Mouse (Mus musculus) cerebellum, adult 11 months (tissue): ENCODE results near the gene Rbfox3.

Experiments used
- DNase-seq: peaks from one replicate; pipeline ENCODE4 v3.0.0; 2022

The Rbfox3 gene

DNA sequence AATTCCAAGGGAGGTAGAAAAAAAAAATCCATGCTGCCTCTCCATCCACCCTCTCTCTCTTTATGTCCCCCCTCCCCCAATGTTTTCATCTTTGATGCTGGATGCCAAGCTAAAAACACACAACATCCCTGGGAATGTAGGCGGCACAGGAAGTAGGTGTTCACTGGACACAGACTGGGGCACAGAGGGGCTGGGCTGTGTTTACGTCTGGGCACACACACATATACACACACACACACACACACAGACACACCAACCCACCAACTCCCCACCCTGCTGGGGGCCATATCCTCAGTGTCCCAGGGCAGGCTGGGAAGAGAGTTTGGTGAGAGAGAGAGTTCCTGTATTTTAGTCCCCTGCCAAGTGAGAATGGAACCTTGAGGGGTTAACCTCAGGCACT is 417.9 kb downstream of the Rbfox3 start:
- no peak for DNase-seq

DNA sequence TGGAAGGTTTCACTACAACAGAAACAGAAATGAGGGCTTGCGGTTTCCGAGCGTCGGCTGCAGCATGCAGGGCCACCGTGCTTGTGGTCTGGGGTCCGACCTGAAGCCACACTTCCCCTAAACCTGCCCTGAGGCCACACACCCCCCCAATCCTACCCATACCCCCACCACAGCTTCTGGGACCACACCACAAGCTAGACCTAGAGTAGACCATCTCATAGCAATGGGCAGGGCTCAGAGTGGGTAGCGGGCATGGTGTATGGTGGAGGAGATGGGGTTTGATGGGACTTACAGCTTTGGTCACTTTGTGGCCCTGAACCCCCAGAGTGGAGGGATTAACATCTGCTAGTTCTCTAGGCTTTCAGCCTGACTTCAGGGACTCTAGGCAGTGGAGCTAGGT is 420.2 kb downstream of the Rbfox3 start:
- no peak for DNase-seq

DNA sequence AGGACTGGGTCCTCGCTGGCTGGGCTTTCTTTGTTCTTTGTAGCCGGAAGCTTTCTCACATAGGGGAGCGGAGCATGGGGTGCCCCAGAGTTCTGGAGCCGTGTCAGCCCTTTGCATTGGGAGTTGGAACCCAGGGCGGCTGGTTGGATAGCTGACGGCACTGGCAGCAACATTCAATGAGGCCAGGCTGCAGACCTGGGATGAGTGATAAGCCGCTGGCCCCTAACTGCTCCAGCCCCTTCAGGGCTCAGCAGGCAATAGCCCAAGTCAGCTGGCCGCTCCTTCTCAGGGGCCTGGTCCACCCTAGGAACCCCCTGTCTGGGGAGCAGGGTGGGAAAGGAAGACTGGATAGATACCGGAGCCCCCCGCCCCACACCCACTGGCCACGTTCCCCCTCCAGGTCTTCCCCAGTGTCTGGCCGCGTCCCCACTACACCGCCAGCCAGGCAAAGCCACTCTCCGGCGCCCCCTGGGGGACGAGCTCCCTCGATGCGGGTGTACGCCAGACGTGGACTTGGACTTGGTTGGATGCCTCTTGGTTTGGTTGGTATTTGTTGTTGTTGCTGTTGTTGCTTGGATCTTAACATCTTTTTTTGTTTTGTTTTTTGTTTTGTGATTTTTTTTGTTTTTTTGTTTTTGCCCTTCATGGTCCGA is 420.7 kb downstream of the Rbfox3 start:
- DNase-seq: peak; percentile 52

DNA sequence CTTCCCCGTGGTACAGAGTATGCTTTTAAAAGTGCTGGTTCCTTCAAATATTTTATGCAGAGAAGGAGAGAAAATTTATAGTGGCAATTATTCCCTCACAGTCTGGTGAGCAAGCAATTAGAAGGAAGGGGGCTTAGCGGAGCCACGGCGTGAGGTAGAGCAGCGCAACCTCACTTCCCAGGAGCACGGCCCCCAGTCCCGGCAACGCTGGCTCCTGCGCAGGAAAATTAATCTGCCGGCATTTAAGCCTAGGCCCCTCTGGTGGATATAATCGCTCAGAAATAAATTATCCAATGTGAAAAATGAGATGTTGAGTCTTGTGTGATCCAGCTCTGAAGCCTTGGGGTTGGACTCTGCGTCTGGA is 422.5 kb downstream of the Rbfox3 start:
- DNase-seq: no peak

DNA sequence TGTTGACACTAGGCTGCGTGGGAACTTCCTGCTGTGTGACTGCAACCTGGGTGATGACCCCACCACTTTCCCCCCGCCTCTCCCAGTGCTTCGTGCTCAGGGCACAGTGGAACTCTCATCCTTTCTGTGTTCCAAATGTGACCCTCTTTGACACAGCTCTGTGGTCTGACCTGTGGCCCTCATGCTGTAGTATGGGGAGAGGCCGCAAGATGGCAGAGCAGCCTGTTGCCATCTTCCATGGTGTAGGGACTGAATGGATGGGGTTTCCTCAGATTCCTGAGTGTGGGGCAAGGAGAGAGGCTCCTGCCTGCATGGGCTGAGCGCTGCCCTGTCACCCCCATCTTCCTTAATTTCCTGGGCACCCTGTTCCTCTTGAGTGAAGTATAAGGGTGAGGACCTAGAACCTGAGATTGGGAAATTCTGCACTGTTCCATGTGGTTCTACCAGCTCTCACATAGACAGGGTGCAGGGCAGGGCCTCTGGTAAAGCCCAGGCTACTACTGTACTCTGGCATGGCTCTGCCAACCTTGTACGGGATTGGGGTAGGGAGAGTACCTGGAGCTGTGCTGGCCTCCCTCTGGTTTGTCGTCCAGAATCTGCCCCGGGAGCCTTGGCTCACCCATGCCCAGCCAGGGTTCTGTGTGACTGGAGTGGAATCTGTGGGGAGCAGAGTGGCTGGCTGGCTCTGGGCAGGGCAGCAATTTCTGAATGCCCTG is 423.0 kb downstream of the Rbfox3 start:
- no peak for DNase-seq

DNA sequence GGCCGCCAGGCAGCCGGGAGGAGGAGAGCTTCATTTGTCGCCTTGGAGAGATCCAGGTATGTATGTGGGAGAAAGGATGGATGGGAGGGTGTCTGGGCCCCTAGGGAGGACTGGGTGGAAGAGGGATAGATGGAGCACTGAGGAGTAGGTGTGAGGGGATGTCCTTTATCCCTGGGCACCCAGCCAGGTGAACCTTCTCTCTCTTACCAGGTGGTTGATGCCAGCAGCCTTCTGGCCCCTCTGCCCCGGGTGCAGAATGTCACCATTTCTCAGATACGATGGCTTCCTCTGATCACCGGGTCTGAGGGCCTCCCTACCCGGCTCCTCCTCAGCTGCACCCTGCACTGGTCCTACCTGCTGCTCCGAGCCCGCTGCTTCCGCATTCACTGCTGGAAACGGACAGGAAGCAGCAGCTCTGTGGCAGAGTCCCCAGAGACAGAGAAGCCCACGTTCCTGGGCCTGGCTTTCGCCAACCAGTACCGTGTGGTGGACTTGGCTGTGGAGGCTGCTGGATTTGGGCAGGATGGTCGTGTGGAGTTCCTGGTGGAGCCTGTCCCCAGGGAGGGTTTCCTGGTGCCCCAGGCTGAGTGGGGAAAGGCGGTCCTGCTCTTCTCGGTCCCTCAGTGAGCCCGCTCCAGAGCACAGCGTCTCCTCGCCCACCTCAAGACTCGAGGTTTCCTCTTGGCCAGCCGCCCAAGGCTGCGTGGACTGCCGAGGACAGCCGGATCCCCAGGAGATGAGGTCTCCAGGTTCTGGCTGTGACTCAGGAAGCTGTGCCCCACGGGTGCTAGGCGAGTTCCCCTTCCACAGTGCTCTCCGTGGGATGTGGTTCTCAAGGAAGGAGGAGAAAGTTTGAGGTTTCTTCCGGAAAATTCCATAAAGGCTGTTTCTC is 424.3 kb downstream of the Rbfox3 start:
- peak; percentile 40 for DNase-seq

DNA sequence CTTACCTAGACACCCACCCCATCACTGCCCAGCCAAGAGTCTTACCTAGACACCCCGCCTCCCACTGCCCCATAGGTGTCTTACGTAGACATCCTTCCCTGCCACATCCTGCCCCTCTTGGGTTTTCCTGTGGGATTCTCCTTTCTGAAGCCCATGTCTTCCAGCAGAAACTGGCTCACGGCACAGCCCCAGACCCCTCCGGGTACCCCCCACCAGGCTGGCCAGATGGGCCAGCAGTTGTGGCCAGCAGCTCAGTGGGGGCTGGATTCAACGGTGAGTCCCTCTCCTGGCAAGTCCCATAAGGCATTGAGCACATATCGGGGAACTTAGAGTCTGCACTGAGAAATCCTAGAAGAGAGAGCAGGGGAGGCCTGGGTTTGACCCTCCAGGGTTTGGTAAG is 425.1 kb downstream of the Rbfox3 start:
- no peak for DNase-seq

DNA sequence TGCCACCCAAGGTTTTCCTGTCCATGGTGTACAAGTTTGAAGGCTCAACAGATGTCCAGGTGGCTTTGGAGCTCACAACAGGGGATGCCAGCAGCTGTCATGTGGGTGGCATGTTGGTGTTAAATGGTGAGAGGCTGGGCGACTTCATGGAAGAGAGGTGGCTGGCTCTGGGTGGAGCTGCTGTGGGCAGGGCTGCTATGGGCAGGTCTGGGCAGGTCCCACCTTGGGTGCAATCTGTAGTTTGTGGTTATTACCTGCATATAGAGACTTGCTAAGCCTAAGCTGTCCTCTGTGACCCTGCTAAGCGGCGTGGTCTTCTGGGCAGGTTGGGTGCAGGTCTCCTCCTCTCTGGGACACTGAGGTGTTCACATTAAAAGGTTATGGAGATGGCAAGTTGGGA is 425.6 kb downstream of the Rbfox3 start:
- no peak for DNase-seq

DNA sequence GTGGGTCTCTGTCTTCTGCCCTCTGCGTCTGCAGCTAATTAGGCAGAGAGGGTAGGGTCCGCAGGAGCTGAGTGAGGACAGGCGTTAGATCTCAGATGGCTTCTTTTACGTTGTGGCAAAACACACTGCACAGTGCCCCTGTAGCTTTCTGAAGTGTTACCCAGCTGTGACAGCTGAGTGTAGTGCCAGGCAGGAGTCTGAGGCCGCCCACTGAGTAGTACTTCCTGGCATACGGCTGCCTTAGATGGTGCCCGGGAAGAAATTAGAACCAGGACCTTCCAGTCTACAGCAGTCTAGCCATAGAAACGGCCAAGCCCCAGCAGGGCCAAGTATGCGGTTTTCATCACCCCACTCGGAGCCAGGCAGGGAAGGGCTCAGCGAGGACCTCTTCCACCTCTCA is 426.1 kb downstream of the Rbfox3 start:
- DNase-seq: no peak

DNA sequence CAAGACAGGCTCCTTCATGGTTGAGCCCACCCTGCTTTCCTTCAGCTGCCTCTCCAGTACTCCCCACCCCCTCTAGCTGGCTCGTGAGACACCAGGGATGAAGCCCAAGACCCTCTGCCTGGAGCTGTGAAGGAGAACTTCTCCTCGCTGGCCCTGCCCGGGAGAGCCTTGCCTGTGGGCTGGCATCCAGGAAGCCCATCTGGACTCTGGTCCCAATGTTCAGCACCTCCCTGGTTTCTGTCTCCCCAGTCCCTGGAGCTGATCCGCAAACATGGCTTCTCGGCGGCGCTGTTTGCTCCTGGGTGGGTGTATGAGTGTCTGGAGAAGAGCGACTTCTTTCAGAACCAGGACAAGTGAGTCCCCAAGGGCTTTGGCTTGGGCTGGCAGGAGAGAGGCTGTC is 427.2 kb downstream of the Rbfox3 start:
- peak; percentile 61 for DNase-seq

DNA sequence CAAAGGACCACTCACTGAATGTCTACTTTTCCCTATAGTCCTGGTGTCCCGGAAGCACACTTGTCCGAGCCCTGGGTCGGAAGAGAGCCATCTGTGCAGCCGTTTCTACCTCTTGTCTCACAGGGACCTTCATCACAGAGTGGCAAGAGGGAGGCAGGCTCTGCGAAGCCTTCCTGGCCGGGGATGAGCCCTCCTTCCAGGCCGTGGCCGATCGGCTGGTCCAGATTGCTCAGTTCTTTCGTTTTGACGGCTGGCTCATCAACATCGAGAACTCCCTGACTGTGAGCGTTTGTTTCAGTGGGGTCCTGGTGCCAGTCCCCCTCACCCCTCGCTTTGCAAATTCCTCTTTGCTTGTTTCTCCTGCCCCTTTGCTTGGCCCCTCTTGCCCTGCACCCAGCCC is 429.6 kb downstream of the Rbfox3 start:
- no peak for DNase-seq

DNA sequence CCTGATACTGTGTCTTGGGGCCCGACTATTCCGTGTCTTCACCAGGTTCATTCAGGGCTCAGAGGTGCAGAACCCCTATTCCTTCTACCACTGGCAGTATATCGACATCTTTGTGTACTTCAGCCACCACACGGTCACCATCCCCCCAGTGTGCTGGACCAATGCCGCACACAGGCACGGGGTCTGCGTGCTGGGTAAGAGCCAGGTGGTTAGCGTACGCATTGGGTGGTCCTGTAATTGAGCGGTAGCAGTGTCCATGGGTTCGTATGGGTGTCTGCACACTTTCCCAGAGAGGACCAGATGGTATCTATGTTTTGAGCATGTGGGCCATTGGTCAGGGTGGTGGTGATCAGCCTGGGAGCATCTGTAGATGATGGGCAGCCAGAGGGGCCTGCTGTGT is 430.2 kb downstream of the Rbfox3 start:
- DNase-seq: no peak

DNA sequence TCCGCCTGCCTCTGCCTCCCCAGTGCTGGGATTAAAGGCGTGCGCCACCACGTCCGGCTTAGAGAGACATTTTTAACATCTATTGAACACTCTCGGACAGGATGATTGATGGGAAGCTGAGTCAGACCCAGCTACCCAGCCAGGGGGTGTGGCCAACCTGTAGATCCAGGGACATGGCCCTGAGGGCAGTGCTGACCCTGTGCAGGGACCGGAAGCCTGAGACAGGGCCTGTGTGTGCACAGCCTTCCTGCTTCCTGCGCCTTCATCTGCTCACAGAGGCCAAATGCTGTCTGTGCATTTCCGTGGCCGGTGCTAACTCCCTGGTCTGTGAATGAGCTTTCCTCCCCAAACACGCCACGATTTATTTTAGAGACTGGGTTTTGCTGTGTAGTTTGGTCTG is 431.6 kb downstream of the Rbfox3 start:
- no peak for DNase-seq

DNA sequence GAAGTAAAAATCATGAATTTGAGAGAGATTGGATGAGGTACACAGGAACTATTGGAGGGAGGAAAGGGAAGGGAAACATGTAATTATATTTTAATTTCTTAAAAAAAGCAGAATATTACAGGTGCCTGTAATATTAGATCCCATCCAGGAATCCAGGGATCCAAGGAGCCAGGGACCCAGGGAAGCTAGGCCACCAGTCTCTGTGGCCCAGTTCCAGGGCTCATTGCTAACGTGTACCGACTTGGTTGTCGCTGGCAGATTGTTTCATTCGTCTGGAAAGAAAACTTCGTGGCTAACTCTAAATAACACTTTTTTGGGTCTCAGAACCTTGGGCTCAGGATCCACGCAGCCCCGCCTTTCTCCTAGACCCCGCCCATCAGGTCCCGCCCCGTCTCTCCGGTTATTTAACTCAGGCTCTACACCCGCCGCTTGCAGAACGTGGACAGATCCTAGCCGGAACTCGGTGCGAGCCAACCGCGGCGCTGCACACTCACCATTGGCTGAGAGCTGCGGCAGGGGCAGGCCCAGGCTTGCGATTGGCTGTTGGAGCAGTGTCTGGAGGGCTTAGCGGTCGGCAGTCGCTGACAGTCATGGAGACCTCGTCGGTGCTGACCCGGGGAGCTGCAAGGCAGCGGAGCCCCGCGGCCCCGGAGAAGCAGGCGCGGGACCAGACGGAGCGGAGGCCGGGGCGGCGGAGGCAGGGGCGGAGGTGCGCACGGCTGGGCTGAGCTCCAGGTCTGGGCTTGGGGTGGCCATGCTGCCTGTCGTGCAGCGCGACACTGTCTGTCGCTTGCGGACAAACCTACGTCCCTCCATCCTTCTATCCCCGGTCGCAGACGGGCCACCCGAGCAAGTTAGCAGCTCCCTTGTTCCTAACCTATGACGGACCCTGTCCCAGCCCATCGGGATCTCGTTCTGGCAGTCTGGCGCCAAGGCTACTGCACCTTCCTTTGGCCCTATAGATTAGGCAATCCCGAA is 434.7 kb downstream of the Rbfox3 start, which contains the start of gene Engase:
Gene Engase, plus strand, starts transcription at position 434 of the 978 bp plus-strand sequence.
- DNase-seq: peak; percentile 92

DNA sequence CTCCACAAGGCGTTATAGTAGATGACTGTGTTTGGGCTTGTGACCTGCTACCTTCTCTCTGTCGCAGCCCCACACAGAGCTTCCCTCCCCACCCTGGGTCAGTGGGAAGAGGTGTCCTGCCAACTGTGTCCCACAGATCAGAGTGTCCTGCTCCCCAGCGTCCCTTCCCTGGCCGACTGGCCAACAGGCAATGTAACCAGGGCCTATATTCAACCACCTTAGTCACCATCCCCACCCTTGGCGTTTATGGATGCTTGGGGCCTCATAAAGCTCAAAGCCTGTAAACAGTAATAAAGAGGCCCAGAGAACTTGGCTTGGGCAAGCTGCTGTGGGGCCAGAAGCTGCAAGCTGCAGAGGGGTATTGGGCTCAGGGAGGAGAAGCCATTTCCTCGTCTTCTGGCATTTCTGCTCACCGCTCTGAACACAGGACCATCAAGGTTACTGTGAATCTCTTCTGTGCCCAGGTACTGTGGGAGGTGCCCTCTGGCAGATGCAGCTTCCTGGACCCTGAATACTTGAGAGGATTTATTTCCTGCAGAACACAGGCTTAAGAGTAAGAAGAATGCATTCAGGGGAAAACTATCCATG is 435.8 kb downstream of the Rbfox3 start:
- DNase-seq: no peak

DNA sequence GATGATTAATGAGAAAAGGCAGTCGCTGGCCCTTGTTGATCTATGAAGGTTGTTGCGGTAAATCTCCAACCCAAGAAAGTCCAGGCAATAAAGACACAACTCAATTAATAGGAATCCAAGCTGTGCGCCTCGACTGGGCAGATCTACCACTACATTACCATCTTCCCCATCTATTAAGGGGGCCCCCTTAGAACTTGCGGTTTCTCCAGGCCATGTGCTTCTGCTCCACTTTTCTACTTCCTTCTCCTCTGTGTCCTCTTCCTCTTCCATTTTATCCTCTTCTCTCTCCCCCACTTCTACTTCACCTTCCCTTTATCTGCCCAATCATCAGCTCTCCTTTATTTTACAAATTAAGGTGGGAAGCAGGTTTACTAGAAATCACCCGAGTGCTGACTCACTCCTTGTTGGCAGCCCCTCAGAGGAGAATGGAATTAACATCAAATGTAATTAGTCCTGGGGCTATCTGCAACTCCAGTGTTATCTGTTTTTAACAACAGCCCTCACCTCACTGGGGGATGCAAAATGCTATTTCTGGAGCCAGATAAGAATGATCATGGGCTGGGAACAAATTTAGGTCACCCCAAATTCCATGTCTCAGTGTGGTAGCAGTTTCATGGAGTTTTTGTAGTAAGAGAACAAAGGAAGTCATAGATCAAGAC is 437.4 kb downstream of the Rbfox3 start:
- no peak for DNase-seq

DNA sequence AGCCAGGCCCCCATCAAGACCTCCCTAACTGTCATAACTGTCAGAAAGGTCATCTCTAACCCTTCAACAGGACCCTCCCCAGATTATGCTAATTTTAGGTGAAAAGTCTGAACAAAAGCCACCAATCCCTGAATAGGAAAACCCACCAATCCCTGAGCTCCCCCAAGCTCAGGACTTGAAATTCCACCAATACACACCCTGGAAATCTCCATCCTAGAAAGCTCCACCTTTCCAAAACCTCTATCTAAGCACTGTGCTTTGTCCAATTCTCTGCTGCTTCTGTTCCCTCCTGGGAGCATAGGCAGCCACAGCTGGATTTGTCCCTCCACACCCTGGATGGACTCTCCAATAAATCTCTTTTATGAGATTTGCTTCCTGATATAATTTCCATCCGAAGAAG is 438.2 kb downstream of the Rbfox3 start:
- no peak for DNase-seq

DNA sequence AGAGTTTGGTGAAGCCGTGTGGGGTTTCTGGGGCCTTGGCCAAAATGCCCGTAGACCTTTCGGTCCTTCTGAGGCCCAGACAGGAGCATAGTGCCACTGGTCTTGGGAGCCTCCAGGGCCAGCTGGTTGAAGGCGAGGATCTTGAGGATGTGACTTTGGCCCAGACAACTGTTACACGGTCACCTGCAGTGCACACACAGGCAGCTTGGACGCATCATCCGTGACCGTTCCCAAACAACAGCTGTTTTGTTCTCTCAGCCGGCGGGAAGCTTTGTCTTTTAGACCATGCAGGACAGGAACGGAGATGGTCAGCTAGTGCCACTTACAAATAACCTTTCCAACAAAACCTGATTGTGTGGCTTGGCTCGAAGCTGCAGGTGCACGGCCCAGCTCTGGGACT is 439.7 kb downstream of the Rbfox3 start:
- DNase-seq: no peak

DNA sequence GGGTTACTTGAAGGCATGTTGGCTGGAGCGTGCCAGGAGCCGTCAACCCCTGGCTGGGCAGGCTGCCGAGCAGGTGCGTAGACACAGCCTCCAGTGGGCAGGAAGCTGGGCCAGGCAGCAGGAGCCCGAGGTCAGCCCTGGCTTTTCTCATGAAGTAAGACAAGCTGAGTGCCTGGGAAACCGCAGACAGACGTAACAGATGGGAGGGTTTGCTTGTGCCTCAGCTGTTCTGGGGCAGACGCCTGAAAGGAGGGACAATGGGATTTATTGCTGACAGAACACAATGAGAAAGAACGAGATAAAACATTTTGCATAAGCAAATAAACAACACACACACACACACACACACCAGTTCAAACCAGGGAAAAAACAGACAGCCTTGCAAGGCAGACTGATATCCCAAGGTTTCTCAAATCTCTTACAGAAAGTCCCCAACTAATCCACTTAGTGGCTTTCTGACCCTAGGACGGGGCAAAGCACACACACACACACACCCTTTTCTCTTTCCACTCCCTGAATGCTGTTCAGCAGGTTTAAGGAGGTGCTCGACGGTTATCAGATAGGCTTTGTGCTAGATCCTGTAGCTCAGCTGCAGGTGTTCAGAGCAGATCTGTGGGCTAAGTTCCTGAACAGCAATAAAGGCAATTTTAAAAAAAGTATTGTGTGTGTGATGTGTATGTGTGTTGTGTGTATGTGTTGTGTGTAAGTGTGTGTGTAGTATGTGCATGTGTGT is 441.0 kb downstream of the Rbfox3 start:
- no peak for DNase-seq

DNA sequence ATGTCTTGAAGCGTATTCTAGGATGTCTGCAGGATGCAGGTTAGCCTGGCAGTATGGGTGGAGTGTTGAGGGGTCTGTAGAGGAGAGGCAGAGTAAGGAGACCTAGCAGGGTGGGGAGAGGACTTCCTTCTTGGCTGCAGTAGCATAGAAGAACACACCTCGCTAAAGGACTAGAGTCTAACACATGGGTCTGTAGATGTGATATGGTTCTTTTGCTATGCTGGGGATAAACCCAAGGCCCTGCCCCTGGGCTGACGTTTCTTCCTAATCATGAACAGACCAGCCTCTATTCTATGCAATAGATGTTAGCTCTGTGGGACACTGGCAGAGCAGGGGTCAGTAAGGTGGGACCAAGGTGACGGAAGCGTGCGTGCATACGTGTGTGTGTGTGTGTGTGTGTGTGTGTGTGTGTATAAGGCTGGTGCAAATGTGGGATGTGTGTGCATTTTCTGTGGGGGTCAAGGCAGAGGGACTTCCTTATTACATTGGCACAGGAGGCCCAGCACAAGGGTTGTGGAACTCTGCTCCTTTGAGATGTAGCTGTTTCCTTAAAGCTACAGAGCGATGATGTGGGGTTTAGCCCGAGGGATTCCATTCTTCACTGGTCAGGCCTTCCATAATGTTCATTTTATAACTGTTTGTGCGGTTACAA is 441.8 kb downstream of the Rbfox3 start:
- DNase-seq: no peak
